Mouse (Mus musculus) neutrophil, adult 5-6 weeks (primary cell): ENCODE measurements around the gene Leng8. TPM values are rescaled to one million over a fixed set of nuclear protein-coding genes. Genes with fewer than 3 reads are reported as not detected.
"Not testable (repeated sequence)": the region's sequence is repeated elsewhere in the genome, so short reads cannot be mapped to it uniquely, and the experiment has no call there.

Experiments used
- ATAC-seq: fragments of 151-379, 151-347 bp; 2 replicates; pipeline ENCODE4 v1.8.0; 2017; ENCODE audit warnings: mild to moderate bottlenecking, moderate TSS enrichment; ENCODE audit not compliant: insufficient number of reproducible peaks, poor library complexity, low FRiP score, severe bottlenecking; ENCODE audit errors: extremely low read depth
- total RNA-seq: library from RNA; stranded (forward); fragments of 200-1000 nt; gene quantifications from 2 replicates; pipeline ENCODE4 v1.2.3, GENCODE M21; 2017

Gene Leng8
- total RNA-seq, 1 experiment from 2014 or later = 160 TPM

GRCm38 (mm10) chr7:4144766-4145551, 8.1 kb downstream of the Leng8 start:
- no peak for ATAC-seq

- ATAC-seq = no peak
These were observed 8.8 kb downstream of the Leng8 start for GRCm38 (mm10) chr7:4145552-4146190.

GRCm38 (mm10) chr7:4146241-4147180, 9.7 kb downstream of the Leng8 start:
- ATAC-seq = no peak

DNA sequence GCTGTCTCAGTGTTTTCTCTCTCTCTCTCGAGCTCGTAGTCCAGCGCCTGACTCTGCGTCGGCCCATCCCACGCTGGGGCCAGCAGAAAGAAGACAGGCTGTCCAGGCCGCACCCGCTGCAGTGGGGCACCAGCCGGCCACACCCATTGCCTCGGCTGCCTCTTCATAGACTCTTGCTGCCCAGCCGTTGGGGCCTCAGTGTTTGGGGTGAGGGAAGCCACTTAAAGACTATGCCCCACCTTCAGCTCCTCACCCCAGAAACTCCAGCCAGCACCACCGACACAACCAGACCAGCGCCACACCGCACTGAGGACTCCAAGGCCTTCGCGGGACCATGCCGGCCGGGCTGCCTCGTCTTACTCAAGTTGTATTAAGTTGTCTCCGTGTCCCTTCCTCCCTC, 10.5 kb downstream of the Leng8 start:
- ATAC-seq = no peak

DNA sequence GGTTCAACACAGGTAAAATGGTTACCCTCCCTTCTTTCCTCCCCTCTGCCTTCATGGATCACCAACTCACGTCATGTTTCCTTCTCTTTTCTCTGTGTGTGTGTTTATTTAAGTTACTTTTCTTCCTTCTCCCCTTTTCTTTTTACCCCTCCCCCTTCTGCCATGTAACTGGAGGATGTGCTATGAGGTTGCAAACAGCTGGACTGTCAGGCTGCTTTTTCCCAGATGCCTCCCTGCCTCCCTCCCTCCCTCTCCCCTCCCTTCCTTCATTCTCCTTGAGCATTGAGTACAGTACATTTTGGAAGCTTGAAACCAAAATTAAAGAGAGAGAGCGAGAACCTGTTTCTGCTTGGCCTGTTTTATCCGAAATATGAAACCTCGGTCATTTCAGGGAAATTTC, 11.0 kb downstream of the Leng8 start:
- ATAC-seq = no peak

DNA sequence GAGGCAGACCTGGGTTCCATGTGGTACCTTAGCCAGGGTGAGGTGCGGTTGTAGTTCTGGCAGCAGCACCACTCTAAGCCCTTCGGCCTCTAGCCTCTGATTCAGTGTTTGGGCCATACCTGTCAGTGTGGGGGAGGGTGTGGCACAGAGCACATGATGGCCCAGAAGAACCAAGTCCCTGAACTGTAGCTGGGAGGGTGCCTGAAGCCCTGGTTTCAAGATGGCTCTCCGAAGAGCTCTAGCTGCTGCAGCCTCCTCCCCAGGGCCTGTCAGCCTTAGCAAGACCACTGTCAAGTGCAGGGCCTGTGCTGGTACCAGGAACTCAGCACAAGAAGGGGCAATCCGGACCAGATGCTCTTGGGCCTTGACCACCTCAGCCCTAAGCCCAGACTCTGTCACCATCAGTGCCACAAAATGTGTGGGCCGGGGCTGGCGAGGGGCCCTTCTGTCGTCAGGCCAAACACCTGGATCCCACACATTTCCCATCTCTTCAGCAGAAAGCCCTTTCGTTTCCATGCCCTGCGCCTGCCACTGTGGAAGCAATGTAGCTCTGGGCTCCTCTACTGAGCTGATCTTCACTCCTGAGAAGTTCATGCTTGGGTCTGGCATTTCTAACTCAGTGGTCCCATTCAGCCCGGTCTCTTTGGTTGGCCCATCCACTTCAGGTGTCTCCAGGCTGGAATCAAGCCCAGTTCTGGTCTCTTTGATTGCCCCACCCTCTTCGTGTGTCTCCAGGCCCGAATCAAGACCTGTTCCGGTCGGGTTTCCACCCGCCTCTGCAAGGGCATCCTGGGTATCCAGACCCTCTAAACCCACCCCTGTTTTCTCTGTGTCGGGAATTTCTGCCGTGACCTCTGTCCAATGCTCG, 11.7 kb downstream of the Leng8 start:
- no peak for ATAC-seq

DNA sequence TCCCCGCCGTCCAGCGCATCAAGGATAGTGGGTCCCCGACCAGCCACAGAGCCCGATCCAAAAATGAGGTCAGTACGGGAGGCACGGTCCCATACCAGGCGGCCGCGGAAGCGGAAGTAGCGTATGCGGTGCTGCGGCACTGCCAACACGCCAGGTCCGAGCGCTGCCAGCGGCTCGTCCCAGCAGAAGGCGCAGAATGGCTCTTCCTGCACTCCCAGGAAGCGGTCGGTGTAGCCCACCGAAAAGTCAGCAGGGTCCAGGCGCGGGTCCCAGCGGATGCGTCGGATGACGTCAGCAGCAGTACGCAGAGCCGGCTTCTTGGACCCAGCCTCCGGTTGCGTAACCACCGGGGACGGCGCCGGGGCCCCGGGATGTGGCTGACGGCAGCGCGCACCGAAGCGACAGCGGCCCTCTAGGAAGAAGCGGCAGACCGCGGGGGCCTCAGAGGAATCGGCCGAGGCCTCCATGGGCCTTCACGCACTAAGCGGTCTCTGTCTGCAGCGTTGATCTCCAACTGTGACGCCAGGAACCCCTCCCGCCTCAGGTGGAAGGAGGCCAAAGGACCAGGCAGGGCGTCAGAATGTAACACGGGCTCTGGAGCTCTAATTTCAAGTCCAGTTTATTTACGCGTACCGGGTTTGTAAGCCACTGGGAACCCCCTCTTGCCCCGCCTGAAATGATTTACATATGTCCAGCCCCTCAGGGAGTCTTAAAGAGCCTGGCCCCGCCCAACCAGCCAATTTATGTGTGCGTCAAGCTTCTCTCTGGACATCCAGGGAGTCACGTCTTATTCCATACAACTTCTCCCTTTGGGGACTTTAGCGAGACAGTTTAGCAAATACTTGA, 12.6 kb downstream of the Leng8 start:
- ATAC-seq = peak; percentile 69

DNA sequence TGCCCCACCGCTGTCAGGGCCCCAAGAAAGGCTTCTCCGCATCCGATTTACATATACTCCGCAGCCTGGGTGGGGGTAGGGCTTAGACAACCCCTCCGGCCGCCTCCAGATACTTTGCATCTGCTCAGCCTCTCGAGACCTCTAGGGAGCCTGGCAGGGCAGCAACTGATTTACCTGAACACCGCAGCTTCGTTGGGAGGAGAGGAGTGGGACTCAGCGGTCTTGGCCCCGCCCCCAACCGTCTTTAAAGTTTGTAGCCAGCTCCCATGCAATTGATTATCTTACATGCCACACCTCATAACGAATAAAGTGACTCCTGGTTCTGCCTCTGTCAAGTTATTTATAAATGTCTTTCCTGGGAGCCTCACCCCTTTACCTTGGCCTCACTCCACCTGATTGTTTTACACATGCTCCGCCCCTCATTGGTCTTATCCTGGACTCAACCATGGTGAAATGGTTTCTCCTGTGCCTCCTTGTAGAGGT, 13.3 kb downstream of the Leng8 start, which contains the start of gene Leng9:
Leng9 (minus strand) TSS at position 316 of the 483 bp plus-strand sequence.
- ATAC-seq = peak; percentile 56

DNA sequence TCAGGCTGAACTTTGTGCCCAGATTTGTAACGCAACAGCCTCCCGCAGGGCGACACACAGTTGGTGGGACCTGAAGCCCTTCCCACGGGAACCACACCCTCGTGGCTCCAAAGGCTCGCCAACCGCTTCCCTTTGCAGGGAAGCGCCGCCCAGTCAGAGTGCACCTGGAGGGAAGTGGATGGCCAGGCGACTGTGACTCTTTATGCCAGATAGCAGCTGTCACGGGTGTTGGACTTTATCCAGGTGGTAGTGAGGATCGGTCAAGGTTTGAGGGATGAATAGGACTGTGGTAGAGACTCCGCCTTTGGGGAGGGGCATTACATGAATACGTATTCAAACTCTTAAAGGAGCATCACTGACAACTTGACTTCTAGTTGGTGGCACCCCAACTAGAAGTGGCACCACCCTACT, 14.0 kb downstream of the Leng8 start:
- no peak for ATAC-seq

- no peak for ATAC-seq
These were observed 14.4 kb downstream of the Leng8 start for GRCm38 (mm10) chr7:4151241-4151640.

GRCm38 (mm10) chr7:4154356-4154755, 17.5 kb downstream of the Leng8 start:
- ATAC-seq = no peak

DNA sequence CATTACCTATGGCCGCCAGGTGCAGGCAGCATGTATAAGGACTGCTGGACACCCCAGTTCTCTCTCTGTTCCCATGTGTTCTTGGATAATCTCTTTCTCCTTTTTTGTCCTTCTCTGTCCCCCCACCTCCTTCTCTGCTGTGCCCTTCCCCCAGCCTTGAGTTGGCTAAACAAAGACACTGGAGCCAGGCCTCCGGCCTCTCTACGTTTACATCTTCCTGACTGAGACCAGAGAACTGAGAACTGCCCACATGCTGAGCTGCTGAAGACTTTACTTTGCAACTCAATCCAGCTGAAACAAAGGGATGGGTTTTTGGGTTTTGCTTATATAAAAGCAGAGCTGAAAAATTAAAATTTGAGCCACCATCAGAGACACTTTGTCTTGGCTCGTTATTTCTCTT, 18.1 kb downstream of the Leng8 start:
- ATAC-seq = no peak

GRCm38 (mm10) chr7:4161596-4161995, 24.8 kb downstream of the Leng8 start:
- not testable (repeated sequence) for ATAC-seq

GRCm38 (mm10) chr7:4163571-4164072, 26.8 kb downstream of the Leng8 start:
- no peak for ATAC-seq

- ATAC-seq = no peak
These were observed 27.5 kb downstream of the Leng8 start, which contains the start of gene Cdc42ep5 for GRCm38 (mm10) chr7:4164090-4164910. Gene Cdc42ep5, minus strand, starts transcription at chr7:4164860.

DNA sequence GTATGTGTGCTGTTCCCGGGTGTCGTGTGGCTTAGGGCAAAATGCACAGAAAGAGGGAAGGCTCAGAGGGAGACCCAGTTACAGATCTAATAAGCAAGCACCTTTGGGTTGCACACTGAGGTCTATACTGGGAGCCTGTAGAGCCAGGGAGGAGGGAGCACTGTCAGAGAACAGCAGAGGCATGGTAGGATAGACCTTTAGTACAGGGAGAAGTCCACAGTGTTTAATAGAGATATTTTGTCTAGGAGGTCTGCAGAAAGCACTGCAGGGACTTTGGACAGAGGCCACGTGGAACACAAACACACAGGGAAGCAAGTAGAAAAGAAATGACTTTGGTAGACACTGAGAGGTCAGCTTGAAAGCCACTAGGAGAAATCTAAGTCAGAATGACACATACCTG, 28.4 kb downstream of the Leng8 start:
- no peak for ATAC-seq
